Mouse (Mus musculus) liver, adult 2 months (tissue): ENCODE data around the gene Map3k6.

ENCODE experiments used
- CTCF ChIP-seq: fragments of 200-500 bp; IDR thresholded peaks from 2 replicates; pipeline ENCODE4 v1.5.1; 2011; ENCODE audit warnings: low read depth, low read length, control low read depth
- POLR2A ChIP-seq: fragments of 200-500 bp; IDR thresholded peaks from 2 replicates; pipeline ENCODE4 v1.6.1; 2011; ENCODE audit warnings: low read length, control low read depth; ENCODE audit not compliant: insufficient read depth; ENCODE audit errors: extremely low read depth

GRCm38 (mm10) chr4:133199743-133200142 is 40.9 kb upstream of the Map3k6 start:
- no peak for TF ChIP-seq POLR2A
- no peak for TF ChIP-seq CTCF
